Mouse (Mus musculus) limb, embryonic 13.5 days (tissue): ENCODE data around the gene Tmem212. TPM values are rescaled to one million over a fixed set of nuclear protein-coding genes. Genes with fewer than 3 reads are reported as not detected.

Experiments used
- ATAC-seq: fragments of 200-750 bp; cut with Nextera tagmentation; 2 replicates; pipeline ENCODE4 v1.8.0; 2017; ENCODE audit warnings: low read depth, moderate number of reproducible peaks, moderate TSS enrichment; ENCODE audit not compliant: low FRiP score
- H3K27ac ChIP-seq: fragments of 300-500 bp; sonication (generic); 2 replicates; pipeline ENCODE4 v1.5.1; 2015; ENCODE audit warnings: inconsistent platforms, mild to moderate bottlenecking, moderate library complexity
- H3K27me3 ChIP-seq: fragments of 300-500 bp; sonication (generic); 2 replicates; pipeline ENCODE4 v1.6.1; 2015; ENCODE audit warnings: mild to moderate bottlenecking, inconsistent platforms
- H3K36me3 ChIP-seq: fragments of 300-500 bp; sonication (generic); 2 replicates; pipeline ENCODE4 v1.6.1; 2015; ENCODE audit warnings: inconsistent platforms, mild to moderate bottlenecking, moderate library complexity
- H3K4me1 ChIP-seq: fragments of 300-500 bp; sonication (generic); 2 replicates; pipeline ENCODE4 v1.6.1; 2015; ENCODE audit warnings: inconsistent platforms
- H3K4me2 ChIP-seq: fragments of 300-500 bp; sonication (generic); replicated peaks from 2 replicates; pipeline ENCODE4 v1.6.1; 2015; ENCODE audit warnings: inconsistent platforms, mild to moderate bottlenecking, moderate library complexity
- H3K4me3 ChIP-seq: fragments of 300-500 bp; sonication (generic); 2 replicates; pipeline ENCODE4 v1.5.1; 2015; ENCODE audit warnings: moderate library complexity, mild to moderate bottlenecking, inconsistent platforms
- H3K9ac ChIP-seq: fragments of 300-500 bp; sonication (generic); 2 replicates; pipeline ENCODE4 v1.6.1; 2015; ENCODE audit warnings: mild to moderate bottlenecking, inconsistent platforms
- H3K9me3 ChIP-seq: fragments of 300-500 bp; sonication (generic); 2 replicates; pipeline ENCODE4 v1.6.1; 2016; ENCODE audit warnings: inconsistent platforms
- WGBS: fragments of 180-500 bp; shearing (Covaris S2); methylation state at CpG from one replicate; pipeline ENCODE4 v1.1.7; 2015; 5-methylcytosine and 5-hydroxymethylcytosine counted together
- polyA plus RNA-seq: library from polyadenylated mRNA; unstranded; fragments of >200 nt; fragmentation: Nextera tagmentation; extraction: Ambion mirVana; gene quantifications from 2 replicates; pipeline ENCODE4 v1.2.1, GENCODE M21; 2015

Tmem212 gene
- polyA plus RNA-seq, 1 experiment from 2014 or later = not detected

DNA sequence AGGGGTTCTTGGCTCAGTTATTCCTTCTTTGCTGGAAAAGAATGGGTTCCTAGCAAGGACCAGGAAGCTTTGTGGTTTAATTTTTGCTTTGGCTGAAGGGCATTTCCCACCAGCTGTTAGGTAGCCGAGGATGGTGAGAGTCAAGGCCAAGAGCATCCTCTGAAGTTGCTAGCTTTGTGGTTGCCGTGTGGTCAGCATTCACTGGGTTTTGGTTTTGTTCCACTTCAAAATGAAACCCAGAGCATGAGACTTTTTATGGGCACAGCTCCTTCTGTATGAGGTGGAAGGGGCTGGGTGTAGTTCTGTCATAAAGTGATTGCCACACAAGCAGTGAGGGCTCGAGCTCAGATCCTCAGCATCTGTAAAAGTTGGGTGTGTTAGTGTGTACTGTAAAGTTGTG lies 67.4 kb downstream of the Tmem212 start:
- 59% methylated on average over 3 of the region's 3 CpGs for WGBS
- Histone ChIP-seq H3K27ac (no peak overlapping the region), H3K27me3 (no peaks in the 10 kb centered on the region), H3K4me1 (peaks cover 7% of the 10 kb centered on the region), H3K9ac (no peak overlapping the region), H3K36me3 (no peaks in the 10 kb centered on the region), H3K4me3 (no peak overlapping the region), H3K9me3 (0 out of 2 replicates have a peak, but pooled peaks cover 4% of the 10 kb centered on the region), H3K4me2 (no peak overlapping the region)
- ATAC-seq = no peak

DNA sequence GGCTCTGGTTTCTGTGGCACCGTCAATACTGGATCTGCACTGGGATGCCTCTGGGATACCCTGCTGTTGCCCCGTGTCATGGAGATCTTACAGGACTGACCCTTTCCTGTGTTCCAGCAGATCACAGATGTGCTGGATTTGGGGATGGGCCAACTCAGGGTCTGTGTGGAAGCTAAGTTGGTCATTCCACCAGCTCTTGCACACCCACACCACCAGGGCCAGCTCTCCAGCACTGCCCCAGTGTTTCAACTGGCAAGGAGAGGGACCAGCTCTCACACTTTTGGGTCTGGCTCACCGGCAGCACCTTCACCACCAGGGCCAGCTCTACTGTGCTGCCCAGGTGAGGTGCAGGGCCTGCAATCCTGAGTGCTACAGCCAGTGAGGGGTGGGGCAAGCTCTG lies 68.9 kb downstream of the Tmem212 start:
- Histone ChIP-seq H3K9me3 (0 out of 2 replicates have a peak, but pooled peaks cover 4% of the 10 kb centered on the region), H3K4me1 (peaks cover 7% of the 10 kb centered on the region), H3K27ac (no peak overlapping the region), H3K4me2 (no peak overlapping the region), H3K36me3 (no peaks in the 10 kb centered on the region), H3K9ac (no peak overlapping the region), H3K4me3 (no peak overlapping the region), H3K27me3 (no peaks in the 10 kb centered on the region)
- WGBS = 61% methylated on average over 3 of the region's 3 CpGs
- no peak for ATAC-seq

DNA sequence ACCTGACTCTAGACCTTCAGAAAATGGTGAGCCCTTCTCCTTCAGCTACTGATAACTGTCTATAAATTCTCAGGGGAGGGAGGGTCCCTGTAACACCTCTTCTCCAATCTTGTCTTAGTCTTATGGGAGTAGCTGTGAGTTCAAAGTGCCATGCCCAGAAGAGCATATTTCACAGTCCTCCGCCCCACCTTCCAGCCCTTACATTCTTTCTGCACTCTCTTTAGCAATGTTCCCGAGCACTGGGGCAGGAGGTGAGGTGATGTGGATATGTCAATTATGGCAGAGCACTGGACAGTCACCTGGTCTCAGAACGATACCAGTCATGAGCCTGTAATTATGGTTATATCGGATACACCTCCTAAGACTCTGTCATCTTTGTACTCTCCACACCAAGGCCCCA lies 70.2 kb downstream of the Tmem212 start:
- 78% methylated on average over 4 of the region's 4 CpGs for WGBS
- peaks cover 7% of the 10 kb centered on the region for H3K4me1 ChIP-seq
- ATAC-seq = no peak
- H3K36me3 ChIP-seq = no peaks in the 10 kb centered on the region
- H3K27ac ChIP-seq = no peak overlapping the region
- no peak overlapping the region for H3K9ac ChIP-seq
- no peak overlapping the region for H3K4me3 ChIP-seq
- no peak overlapping the region for H3K4me2 ChIP-seq
- H3K9me3 ChIP-seq = no peaks in the 10 kb centered on the region
- H3K27me3 ChIP-seq = no peaks in the 10 kb centered on the region

Other genes starting within 250 kb of the Tmem212 start
- gene Fndc3b, start 185.1 kb downstream of the Tmem212 start, polyA plus RNA-seq = 31.4 and 32.1 TPM in 2 replicates
- 4.5 and 5.4 TPM in 2 replicates for gene Pld1, start 42.3 kb upstream of the Tmem212 start, polyA plus RNA-seq